Mouse (Mus musculus) heart, postnatal 36 days (tissue): ENCODE results near the gene Cfap20. TPM values are rescaled to one million over a fixed set of nuclear protein-coding genes. Genes with fewer than 3 reads are reported as not detected.
"Not testable (repeated sequence)": the region's sequence is repeated elsewhere in the genome, so short reads cannot be mapped to it uniquely, and the experiment has no call there.

Source experiments
- DNase-seq, 2 experiments: peaks; one replicate each; pipeline ENCODE4 v3.0.0; 2021 to 2022
- intact Hi-C: fragments of 180-260 bp; cut with DNase I; formaldehyde crosslinking; loops from one replicate; pipeline ENCODE4 v1.15.1; 2025
- total RNA-seq, 2 experiments: library from RNA; stranded (reverse); gene quantifications; 2 replicates each; pipeline ENCODE4 v1.2.3; 2021

Gene Cfap20
- total RNA-seq, 2 experiments from 2014 or later = 24.2 to 25.9 TPM

GRCm38 (mm10) chr8:95426781-95427281 is 7.8 kb downstream of the Cfap20 start:
- intact Hi-C loops = loop anchor here (1.0 kb wide), 1 partner anchor 74 kb away; no protein-coding TSS in a partner anchor
- peak in 1 of 2 experiments; percentile 52 for DNase-seq

GRCm38 (mm10) chr8:95424682-95425081 is 10.0 kb downstream of the Cfap20 start:
- DNase-seq = no peak
- intact Hi-C loops = no loop called here

GRCm38 (mm10) chr8:95422193-95422810 is 12.4 kb downstream of the Cfap20 start:
- intact Hi-C loops = no loop called here
- DNase-seq = no peak

- intact Hi-C loops = no loop called here
- DNase-seq = no peak
These were observed 23.2 kb downstream of the Cfap20 start for GRCm38 (mm10) chr8:95411309-95411972.

GRCm38 (mm10) chr8:95409518-95409917 is 25.2 kb downstream of the Cfap20 start:
- no peak for DNase-seq
- intact Hi-C loops = no loop called here

DNA sequence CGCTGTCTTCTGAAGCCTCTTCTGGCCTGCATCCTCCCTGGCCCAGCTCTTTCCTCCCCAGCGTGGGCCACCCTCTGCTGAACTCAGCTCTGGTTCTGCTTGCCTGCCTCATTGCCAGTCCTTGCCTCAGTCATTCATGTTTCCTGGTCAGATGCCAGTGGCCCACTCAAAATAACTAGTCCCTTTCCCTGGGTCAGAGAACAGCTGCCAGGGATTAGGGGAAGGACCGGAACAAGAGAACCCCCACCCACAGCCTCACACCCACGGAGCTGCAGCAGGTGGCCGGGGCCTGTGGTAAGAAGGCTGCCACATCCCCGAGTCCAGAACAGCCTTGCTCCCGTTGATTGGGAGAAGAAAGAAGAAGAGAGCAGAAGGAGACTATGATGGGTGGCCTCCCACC is 33.6 kb downstream of the Cfap20 start:
- DNase-seq = no peak
- intact Hi-C loops = no loop called here

GRCm38 (mm10) chr8:95399131-95399530 is 35.5 kb downstream of the Cfap20 start:
- intact Hi-C loops = no loop called here

DNA sequence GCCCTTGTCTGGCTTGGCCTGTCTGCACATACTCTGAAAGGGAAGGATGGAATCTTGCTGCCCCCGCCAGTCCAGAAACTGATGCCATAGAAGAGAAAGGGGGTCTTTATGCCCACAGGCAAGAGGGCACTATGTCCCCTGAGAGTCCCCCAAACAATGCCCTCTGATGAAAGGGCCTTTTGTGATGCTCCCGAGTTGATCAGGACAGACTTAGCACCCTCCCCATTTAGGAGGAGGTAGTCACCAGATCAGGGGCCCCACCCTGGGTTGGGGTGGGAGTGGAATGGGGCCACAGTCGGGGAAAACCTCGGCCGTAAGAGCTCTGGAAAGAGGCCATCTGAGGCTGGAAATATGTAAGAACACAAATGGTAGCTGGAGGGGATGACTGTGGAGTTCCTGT is 37.5 kb downstream of the Cfap20 start:
- intact Hi-C loops = no loop called here
- DNase-seq = no peak

More at GRCm38 (mm10) chr8:95399131-95399530, 35.5 kb downstream of the Cfap20 start:
- no peak for DNase-seq

DNA sequence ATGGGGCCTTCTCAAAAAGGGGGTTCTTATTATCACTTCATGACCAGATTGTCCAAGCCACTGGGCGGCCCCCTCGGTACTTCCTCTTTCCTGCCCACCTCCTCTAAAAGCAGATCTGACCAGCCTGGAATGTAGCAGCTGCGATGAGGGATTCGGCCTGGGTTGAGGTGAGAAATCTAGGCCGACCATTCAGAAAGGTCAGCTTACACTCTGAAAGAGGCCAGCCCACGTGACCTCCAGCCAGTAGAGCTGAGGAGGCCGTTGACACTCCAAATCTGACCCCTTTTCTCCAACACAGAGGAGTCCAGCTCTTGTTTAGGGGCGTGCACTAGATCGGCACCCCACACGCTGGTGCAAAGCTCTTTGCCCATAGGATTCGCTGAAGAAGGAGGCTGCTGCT is 37.9 kb downstream of the Cfap20 start:
- DNase-seq = no peak
- intact Hi-C loops = no loop called here

- DNase-seq = no peak
- intact Hi-C loops = no loop called here
These were observed 39.3 kb downstream of the Cfap20 start for GRCm38 (mm10) chr8:95395186-95395918.

GRCm38 (mm10) chr8:95392604-95393003 is 42.1 kb downstream of the Cfap20 start:
- peak; percentile 38 to 43 for DNase-seq

DNA sequence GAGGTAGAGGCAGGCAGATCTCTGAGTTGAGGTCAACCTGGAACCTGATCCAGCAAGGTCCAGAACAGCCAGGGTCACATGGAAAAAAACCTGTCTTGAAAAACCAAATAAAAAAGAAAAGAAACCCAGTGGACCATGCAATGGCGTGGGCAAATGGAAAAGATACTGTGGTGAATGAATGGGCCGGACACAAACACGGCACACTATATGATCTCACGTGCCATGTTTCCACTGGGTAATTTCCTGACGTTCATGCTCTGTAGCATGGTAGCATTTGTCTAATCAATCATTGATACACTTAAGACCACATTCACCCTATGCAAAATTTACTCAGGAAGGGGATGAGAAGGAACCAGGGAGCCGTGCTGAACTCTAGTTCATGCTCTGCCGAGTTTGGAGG is 43.6 kb downstream of the Cfap20 start:
- DNase-seq = no peak
- intact Hi-C loops = loop anchor here (5.0 kb wide), 1 partner anchor 39 kb away; the partner anchor contains the start of gene Mmp15

More at GRCm38 (mm10) chr8:95392604-95393003, 42.1 kb downstream of the Cfap20 start:
- intact Hi-C loops = loop anchor here (2.0 to 5.0 kb wide), 2 partner anchors 36 to 40 kb away; partner anchors contain the start of gene Mmp15

GRCm38 (mm10) chr8:95390312-95390711 is 44.4 kb downstream of the Cfap20 start:
- no peak for DNase-seq
- intact Hi-C loops = loop anchor here (5.0 kb wide), 1 partner anchor 38 kb away; the partner anchor contains the start of gene Mmp15

GRCm38 (mm10) chr8:95387936-95388335 is 46.7 kb downstream of the Cfap20 start:
- no peak for DNase-seq
- intact Hi-C loops = no loop called here

- intact Hi-C loops = no loop called here
These were observed 47.4 kb downstream of the Cfap20 start for GRCm38 (mm10) chr8:95387221-95387620.

GRCm38 (mm10) chr8:95386037-95386436 is 48.6 kb downstream of the Cfap20 start:
- intact Hi-C loops = no loop called here
- no peak for DNase-seq

More at GRCm38 (mm10) chr8:95387221-95387620, 47.4 kb downstream of the Cfap20 start:
- no peak for DNase-seq

DNA sequence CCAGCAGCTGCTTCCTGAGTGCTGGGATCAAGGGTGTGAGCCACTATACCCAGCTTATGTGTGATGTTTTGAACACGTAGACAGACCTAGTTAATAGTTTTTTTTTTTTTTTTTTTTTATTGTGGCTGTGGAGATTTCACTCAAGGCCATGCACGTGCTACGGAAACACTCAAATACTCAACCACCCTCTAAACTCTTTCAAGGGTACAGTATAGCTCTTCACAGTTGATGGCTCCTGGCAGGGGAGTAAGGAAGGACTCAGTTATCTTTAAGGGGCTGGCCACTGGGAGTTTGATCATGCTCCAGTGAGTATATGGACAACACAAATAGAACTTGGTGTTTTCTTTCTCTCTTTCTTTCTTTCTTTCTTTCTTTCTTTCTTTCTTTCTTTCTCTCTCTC is 50.2 kb downstream of the Cfap20 start:
- DNase-seq = no peak
- intact Hi-C loops = no loop called here

- no peak for DNase-seq
- intact Hi-C loops = loop anchor here (2.0 kb wide), 1 partner anchor 47 kb away; no protein-coding TSS in a partner anchor
These were observed 53.1 kb downstream of the Cfap20 start for GRCm38 (mm10) chr8:95381595-95381994.

DNA sequence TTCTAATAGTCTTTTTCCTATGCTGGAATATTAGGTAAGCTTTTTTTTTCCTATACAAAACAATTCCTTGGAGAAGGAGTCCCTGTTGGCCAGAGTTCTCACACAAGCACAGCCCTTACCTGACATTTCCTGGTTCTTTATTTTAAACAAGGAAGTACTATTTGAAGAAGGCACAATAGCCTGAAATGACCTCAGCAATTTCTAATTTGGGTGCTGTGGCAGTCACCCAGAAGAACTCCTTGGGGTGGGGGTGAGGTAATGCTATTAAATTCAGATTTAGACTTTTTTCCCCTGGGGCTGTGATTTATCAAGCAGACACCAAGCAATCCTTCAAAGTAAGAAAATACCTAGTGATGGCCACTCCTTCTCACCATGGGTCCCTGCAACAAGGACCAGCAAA is 53.7 kb downstream of the Cfap20 start:
- DNase-seq = no peak
- intact Hi-C loops = loop anchor here (2.0 kb wide), 1 partner anchor 48 kb away; no protein-coding TSS in a partner anchor

GRCm38 (mm10) chr8:95378928-95379327 is 55.7 kb downstream of the Cfap20 start:
- DNase-seq, intact Hi-C loops: not testable (repeated sequence)

- DNase-seq = peak; percentile 49 to 56
- intact Hi-C loops = no loop called here
These were observed 56.8 kb downstream of the Cfap20 start for GRCm38 (mm10) chr8:95377863-95378291.
